Mouse (Mus musculus) cerebellum, postnatal 36 days (tissue): ENCODE data around the gene Mark1.
A peak's percentile ranks its signal among the peaks of the same experiment; 100 is the strongest.

Experiments
- DNase-seq, 2 experiments: peaks; one replicate each; pipeline ENCODE4 v3.0.0; 2021 to 2022; ENCODE audit warnings: mixed read lengths in 2 of 2

The Mark1 gene

DNA sequence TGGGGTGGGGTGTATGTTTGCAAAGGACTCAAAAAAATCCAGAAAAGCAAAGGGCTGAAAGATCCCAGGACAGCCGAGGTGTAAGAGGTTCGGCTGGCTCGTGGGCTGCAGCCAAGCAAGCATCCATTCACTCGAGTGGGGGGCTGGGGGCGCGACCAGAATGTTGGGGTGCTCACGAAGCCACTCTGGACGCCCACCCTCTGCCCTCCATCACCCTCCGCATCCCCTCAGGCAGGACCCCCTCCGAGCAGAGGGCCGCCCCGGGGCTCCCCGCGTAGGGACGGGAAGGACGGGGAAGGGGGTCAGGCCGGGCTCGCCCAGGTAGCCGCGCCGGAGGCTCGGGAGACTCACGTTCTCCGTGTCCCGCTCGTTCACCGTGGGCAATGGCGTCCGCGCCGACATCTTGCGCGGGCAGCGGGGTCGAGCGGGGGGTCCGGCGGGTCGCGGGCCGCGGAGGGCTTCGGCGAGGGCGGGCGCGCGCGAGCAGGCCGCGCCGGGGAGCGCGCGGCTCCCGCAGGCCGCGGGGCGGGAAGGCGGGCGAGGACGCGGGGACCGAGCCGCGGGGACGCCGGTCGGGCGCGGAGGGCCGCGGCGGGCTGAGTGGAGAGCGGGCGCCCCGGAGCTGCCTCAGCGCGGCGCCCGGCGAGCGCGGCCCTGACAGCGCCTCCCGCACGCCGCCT, at the start of gene Mark1:
Gene Mark1 (minus strand): TSS at position 500 of the 680 bp plus-strand sequence.
- peak; percentile 41 to 50 for DNase-seq

DNA sequence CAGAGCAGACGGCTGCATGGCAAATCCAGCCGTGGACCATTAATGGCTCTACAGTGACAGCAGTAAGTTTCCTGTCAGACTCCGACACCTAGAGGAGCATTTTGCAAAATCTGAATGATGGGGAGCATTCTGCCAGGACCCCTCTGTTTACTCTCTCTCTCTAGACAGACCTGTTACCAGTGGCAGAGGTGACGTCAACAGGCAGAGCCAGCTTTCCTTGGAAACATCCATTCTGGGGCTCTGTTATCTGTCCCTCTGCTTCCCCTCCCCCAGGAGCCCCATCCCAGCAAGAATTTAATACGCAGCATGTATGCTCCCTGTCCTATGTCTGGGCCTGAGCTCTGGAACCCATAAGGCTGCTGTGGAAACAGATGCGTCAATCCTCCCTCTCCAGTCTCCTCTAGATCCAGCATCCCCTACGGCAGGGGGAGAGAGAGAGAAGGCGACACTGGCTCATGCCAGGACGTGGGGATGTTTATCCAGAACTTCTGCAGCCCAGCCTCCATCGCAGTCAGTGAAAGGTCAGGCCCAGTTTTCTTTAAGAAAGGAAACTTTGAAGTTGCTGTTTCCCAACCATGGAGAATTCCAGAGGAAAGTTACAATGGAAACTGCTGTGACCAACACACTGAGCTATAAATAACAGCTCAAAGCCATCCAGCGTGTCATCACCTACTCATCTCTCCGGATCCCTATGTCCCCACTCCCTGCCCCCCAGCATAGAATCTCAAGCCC, 48.3 kb upstream of the Mark1 start:
- no peak for DNase-seq

DNA sequence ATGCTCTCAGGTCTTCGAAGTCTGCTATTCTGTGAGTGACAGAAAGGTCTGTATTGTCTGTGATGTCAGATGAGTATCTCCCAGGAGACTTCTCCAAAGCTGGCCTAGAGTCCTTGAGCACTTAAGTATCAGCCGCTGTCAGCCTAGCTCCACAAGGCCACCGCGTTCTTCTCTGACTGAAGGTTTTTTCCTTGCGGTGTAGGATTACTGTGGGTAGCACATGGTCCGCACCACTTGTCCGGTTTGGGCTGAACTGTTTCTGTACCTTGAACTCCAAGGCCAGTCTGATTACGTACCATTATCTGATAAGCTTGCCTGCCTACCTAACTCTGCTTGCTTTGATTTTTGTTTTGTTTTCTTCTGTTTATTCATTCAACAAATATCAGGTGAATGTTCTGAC, 47.1 kb upstream of the Mark1 start:
- DNase-seq, result no peak

DNA sequence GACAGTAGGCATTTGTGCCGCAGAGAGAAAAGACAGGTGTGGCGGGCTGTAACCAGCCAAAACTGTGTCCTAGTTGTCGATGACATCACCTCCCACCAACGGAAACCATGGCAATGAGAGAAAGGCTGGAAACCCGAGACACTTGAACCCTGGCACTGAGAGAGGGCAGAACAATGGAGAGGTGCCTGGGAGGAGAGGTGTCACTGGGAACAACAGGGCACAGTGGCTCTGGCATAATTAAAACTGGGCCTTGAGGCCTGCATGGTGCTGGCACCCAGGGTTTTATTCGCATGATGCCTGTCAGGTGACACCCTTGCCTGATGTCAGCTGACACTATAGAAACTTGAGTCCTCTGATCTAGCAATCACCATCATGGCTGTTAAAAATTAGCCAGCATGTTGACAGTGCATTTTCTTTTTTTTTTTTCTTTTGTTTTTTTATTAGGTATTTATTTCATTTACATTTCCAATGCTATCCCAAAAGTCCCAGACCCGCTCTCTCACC, 38.9 kb upstream of the Mark1 start:
- DNase-seq, result no peak

DNA sequence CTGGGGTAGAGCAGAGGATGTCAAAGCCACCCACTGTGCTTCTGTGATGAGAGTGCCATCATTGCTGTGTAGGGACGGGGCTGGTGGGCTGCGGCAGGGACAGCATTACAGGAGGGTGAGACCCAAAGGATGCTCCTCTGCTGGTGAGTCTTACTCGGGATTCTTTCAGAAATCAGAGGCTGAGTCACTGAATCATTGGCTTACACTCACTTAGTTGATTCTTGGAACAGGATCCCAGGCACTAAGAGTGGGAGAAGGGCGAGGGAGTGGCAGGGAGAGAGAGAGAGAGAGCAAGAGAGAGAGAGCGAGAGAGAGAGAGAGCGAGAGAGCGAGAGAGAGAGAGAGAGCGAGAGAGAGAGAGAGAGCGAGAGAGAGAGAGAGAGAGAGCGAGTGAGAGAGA, 31.2 kb upstream of the Mark1 start:
- no peak for DNase-seq

DNA sequence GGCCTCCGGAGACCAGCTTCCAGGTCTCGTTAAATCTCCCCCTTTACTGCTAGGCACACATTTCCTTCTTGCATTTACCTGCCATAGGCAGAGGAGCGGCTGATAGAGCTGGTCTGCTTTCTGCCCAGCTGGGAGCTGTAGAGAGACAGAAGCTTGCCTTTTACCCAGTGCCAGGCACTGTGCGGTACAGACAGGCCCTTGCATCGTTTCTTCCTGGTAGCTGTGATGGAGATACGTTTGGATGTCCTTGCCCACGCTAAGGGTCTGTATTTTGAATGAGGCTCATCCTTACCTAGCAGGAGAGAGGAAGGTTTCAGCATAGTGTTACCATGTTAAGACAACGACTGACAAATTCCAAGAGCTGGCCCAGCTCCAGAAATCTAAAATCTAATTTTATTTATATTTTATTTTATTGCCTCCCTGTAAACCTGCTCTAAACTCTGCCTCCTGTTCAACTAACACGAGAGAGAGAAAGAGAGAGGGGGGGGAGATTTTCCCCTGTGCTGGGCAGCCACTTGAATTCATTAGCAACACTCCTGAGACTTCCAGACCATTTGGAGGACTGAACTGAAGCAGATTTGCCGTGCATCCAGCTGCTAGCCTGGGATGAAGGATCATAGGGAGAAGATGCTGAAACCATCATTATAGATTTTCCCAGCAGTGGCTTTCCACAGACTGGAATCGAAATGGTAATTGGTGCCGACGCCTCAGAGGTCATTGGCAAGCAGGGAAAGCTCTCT, 21.2 kb upstream of the Mark1 start:
- no peak for DNase-seq

DNA sequence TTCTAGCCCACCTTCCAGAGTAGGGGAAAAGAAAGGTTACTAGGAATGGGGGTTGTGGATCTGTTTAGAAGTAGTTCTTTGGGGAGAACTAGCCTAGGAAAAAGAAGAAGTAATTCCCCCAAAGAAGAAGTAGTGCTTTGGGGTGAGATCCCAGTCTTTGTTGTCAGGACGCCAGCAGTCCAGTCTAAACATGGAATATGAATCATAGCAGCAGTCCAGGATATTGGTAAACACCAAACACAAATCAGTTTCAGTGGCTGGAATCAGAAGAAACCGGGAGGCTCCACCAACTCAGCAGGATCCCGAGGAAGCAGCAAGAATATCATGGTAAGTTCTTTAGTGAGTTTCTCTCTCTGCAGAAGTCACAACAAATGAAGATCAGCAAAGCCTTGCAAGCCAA, 13.2 kb upstream of the Mark1 start:
- no peak for DNase-seq

DNA sequence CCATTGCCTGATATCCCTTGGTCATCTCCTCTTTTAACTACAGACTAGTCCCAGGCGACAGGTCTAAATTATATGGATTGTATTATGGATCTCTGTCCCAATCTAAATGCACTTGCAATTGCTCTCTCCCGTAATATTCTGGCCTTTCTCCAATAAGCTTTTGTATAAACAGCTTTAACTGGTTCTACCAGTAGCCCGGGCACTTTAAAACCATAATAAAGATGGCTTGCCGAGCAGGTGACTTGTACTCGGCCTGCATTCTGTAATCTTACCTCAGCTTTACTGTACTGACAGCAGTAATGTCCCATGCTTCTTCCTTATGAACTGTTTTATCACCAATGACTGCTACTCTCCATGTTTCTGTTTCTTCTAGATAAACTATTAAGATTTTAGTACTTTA, 7.7 kb upstream of the Mark1 start:
- no peak for DNase-seq

DNA sequence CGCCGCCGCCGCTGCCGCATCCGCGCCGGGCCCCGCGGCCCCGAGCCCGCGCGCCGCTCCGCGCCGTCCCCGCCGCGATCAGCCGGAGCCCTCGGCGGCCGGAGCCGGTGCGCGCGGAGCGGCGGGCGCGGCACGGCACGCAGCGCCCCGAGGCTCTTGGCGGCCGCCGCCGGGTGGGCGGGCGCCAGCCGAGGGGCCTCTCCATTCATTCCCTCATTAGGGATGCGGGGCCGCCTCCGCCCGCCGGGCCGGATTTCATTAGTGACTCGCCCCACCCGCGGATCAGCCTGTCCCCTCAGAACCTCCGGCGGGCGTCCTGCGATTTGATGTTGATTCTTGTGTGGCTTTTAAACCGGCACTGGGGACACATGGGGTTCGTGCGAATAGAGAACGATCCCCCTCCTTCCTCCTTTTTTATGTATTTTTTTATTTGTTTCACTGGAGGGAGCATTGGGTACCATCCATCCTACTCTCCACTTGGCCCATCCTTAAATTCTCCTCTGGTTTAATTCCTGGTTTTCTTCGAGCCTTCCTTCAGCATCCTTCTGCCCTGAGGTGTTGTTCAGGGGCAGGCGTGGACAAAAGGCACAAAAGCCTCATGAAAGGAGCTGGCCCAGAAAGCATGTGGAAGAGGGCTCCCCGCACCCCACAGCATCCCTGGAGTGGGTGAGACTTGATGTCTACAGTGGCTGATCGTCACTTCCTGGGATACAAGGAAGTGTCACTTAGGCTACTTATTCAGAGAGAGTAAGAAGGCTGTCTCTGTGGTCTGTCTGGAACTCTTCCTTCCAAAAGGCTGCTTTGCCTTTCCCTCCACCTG, 620 bp upstream of the Mark1 start:
- peak; percentile 67 to 73 for DNase-seq

DNA sequence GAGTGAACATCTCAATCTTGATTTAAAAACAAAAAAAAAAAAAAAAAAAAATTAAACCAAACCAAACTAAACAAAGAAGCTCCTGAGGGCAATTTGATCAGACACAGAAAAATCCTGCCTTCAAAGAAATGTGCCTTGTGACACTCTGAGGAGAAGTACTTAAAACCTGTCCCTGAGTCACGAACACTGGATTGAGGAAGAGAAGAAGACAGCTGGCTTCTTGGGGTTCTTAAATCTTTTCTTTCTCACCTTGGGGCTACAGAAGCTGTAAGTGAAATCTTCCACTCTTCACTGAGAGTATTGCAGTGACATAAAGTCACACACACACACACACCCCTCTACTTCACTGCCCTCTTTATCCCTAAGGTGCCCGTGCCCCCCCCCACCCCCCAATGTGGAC, 739 bp downstream of the Mark1 start:
- DNase-seq, result no peak

DNA sequence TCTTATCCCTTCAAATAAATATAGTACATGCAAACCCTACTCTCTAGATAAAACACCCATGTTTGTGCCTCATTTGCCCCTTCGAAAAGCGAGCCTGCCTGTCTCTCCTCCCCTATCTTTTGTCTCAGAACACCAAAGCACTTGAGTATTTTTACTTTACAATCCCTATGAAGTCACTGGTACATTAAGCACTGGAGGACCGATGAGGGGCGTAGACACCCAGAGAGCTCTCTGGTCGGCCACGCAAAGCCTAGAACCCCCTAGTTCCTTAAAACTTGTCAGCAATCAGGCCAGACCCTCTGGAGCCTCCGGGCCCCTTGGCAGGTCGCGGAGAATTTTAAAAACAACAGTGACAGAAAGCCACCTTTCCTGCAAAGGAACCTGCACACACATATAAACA, 1.2 kb downstream of the Mark1 start:
- DNase-seq, result no peak

DNA sequence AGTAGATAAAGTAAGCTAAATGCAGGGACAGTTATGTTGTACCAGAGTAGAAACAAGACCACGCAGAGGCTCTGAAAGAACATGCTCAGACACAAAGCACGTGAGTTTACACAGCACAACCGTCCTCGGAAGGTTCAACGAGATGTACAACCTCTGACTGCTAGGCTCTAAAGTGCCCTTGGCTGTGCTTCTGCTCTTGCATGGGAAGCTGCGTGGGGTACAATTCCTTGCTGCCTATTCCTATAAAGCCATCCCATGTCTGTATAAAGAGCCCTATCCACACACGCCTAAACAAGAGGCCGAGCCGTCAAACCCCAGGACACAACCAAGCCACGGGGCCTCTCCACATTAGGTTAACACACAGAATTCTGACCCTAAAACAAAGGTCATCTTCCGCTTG, 1.9 kb downstream of the Mark1 start:
- no peak for DNase-seq

DNA sequence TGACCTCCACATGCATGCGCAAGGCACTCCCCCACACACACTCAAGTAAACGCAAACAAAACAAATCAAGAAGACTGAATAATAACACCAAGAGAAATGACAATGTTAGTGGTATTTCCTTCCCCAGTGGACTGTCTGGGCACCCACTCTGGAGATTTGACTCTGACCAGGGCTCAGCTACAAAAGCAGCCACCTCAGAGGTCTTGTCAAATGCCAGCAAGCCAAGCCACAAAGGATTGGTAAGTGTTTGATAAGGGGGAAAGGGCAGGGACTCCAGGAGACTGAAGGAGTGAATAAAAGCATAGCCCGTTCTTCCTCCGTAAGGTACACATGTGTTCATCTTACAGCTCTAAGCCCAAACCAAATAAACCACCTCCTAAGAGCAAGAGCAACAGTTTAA, 4.0 kb downstream of the Mark1 start:
- no peak for DNase-seq

DNA sequence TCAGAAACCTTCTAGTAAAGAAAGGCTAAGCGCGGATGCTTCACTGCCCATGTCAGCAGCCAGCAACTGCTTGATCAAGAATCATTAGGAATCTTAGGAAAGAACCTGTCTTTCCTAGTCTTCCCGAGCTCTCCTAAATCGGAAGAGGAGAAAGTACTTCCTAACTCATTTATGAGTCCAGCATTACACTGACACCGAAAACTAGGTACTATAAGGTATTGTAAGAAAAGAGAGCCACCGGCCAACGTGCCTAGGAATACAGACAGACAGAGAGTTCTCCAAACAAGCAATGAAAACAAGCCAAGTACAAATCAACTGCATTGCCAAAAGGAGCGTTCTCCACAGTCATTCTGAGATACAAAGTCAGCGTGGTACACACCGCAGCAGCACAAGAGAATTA, 8.2 kb downstream of the Mark1 start:
- DNase-seq, result no peak

DNA sequence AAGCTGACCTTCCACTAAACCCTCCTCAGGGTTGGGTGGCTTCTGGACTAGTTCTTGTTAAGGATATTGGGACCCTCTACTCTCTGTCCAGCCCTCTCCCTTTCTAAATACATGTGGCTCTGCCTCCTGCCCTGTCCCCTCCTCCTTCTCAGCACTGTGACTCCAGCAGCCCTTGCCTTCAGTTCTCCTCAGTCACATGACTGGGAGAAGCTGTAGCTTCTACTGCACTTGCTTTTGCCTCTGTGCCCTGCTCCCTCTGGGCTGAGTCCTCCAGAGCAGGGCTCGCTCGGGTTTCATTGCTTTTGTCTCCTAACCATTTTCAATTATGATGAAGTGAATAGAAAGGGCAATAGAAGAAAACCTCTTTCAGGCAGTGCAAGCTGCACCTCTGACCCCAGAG, 12.6 kb downstream of the Mark1 start:
- DNase-seq, result no peak

DNA sequence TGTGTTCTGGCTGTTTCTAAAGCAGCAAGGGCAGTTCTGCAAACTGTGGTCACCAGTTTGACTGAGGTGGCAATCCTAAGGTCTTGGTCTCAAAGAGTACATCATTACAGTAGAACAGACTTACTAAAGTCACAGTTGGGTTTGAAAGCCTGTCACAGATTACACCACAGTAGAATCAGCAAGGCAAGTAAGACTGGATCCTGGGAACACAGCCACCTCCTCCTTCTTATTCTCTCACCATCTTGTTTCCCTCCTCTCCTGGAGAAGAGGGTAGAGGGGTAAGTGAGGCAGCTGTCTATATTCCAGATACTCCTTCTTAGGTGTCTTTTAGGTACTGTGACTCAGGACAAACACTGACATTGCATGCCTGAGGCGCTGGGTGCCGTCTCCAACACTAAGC, 14.6 kb downstream of the Mark1 start:
- DNase-seq, result no peak

DNA sequence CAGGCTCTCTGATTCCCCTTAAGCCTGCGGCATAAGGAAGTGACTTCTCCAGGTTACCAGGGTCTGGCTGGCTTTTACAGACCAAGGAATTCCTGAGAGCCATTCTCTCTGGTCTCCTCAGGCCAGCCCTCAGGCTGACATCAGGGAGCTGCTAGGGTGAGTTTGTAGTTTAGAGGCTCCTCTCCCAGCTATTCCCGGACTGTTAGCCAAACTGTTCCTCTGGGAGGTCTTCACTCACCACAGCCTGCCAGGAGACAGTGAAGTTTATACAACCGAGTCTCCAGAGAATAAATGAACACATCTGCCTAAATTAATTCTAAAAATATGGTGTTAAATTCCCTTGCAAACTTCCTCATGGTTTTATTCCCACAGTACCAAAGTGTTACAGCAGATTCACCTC, 15.6 kb downstream of the Mark1 start:
- DNase-seq, result no peak

DNA sequence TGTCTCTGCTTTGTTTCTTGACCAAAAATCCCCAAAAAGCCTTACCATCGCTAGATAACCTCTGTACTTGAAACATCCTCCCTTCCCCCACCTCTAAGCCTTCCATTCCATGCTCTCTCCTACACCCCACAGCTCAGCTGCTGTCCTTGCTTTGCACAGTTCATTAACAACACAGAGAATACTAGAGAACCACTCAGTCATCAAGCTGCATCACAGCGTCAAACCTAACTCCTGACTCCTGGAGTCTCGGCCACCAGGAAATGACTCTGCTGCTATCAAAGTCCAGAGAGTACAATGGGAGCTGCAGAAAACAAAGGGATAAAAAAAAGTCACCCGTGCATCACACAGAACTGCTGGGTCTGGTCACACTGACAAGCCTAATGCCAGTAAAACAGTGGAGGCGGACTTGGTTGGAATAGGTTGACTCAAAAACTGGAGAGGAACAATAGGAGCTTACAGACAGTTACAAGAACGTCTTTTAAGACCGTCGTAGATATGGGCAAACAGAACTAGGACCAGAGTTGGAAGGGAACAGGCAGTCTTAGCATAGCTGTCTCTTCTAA, 27.1 kb downstream of the Mark1 start:
- no peak for DNase-seq

DNA sequence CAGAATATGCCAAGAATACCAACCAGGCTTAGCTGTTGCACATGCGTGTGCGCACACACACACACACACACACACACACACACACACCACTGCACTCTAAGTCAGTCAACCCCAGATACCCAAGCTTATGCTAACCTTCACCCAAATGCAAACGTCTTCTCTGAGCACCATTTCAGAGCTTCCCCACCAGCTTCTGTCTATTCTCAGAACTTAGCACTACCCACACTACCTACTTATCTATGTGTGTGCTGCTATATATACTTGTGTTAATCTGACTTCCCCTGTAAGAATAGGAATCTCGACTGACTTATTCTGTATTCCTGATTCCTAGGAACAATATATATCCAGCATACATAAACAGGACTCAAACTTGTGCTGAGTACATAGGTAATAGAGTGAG, 30.0 kb downstream of the Mark1 start:
- DNase-seq, result no peak

DNA sequence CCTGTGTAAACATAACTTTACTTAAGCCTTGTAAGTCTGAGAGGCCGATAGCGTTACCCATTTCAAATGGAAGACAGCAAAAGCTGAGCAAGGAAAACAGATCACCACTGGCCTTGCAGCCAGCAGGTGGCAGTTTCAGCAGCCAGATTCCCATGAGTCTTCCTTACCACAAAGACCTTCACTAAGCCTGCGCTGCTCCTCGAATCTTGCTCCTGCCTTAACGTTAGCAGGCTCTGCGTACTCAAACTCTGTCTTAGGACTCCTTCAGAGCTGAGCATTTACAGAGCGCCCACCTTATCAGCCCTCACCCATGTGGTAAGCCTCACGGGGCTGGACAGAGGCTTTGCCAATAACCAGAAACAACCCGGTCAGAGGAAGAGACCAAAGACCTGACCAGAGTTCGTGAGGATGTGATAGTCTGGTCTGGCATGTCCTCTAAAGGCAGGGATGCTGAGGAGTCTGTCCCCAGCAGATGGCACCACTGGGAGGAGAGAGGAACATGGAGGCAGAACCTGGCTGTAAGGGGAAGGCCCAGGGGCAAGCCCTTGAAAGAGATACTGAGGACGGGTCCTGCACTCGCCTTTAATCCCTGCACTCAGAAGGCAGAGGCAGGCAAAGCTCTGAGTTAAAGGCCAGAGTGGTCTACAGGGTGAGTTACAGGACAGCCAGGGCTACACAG, 33.5 kb downstream of the Mark1 start:
- peak; percentile 36 to 43 for DNase-seq

DNA sequence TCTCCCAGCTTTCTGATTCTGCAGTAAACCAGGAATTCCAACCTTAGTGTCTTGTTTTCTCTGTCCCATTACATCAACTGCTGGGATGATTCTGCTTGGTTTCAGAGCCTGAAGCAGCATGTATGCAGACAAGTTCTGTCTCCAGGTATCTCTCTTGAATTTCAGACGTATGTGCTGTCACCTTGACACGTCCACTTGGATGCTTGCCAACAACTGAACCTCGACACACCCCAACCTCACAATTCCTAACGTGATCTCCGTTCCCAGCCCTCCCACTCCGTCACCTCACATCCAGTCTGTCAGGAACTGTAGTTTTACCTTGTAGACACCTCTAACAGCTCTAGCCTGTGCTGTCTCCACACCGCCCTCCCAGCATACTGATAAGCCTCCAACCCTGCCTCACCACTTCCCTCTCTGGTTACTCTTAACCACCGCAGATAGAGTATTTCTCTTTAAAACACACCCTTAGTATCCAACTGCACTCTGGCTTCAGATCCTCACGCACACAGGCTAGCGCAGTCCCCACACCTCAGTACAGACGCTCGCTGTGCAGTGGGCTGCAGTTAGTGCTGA, 36.2 kb downstream of the Mark1 start:
- no peak for DNase-seq

DNA sequence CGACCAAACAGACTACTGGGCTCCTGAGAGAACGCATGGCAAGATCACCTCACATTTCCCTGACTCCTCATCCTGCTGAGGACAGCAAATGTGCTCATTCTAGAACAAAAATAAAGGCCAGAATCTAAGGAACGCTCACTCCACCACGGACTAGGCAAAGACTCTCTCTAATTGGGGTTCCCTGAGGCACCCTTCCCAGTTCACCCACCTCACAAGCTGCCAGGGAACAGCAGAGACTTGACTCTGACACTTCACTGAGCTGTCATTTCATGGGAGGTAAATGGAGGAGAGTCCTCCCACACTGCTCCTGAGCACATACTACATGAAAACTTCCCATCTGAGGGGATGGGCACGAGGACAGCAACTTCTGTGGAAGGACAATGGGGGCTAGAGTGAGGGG, 37.5 kb downstream of the Mark1 start:
- DNase-seq, result no peak
